Mouse (Mus musculus): ENCODE results near the gene Tmem117.

The Tmem117 gene

DNA sequence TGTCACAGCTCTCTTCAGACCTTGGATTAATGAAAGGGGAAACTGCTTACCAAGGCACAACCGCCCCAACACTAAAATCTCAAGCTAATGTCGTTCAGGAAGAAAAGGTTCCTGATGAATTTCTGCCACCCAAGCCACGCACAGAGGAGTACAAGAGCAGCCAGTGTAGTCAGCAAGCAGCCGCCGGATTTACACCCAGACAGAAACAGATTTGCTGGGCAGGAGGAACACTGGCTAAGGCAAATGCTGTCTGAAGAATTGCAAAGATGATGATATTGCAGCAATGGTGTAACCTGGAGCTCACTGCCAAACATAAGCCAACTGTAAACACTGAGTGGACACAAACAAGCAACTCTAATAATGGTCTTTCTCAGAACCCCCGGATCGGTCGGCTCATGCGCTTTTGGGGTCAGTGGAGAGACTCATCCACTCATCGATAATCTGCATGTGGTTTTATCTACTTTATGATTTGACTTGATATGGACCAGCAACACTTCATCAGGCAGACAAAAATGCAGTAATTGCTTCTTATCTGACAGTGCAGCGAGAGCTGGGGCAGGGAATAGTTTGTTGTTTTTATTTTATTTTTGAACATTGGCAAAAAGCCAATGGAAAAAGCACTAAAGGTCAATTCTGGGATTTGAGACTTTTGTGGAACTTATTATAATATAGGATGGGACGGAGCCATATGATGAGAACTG is 509.8 kb downstream of the Tmem117 start:
- DNase-seq (ENCODE audit: low read depth, low spot score) = no peak

GRCm38 (mm10) chr15:95144131-95144530 is 515.1 kb downstream of the Tmem117 start:
- DNase-seq (ENCODE audit: low read depth, low spot score) = no peak

GRCm38 (mm10) chr15:95145118-95145517 is 516.1 kb downstream of the Tmem117 start:
- DNase-seq (ENCODE audit: low read depth, low spot score) = no peak

All from retina, postnatal 7 days (tissue).